Mouse (Mus musculus): ENCODE measurements around the gene Zc3hav1l. TPM values are rescaled to one million over a fixed set of nuclear protein-coding genes. Genes with fewer than 3 reads are reported as not detected.

Gene Zc3hav1l
- polyA plus RNA-seq, 1 experiment from 2014 or later: 13.7 TPM

- no peak for ATAC-seq (ENCODE audit: insufficient number of reproducible peaks, insufficient read depth, low FRiP score, low TSS enrichment, low read depth)
- Histone ChIP-seq H3K36me3 (no peaks in the 10 kb centered on the region), H3K9ac (no peak overlapping the region), H3K27me3 (no peaks in the 10 kb centered on the region), H3K4me1 (0 out of 2 replicates have a peak, but pooled peaks cover 2% of the 10 kb centered on the region), H3K4me3 (no peak overlapping the region), H3K27ac (no peak overlapping the region), H3K4me2 (no peak overlapping the region), H3K9me3 (no peaks in the 10 kb centered on the region)
- WGBS: 67% methylated on average over 5 of the region's 5 CpGs
Observed at GRCm38 (mm10) chr6:38263393-38264159, 35.5 kb downstream of the Zc3hav1l start.

GRCm38 (mm10) chr6:38261877-38262276 is 37.2 kb downstream of the Zc3hav1l start:
- Histone ChIP-seq H3K27me3 (no peaks in the 10 kb centered on the region), H3K36me3 (no peaks in the 10 kb centered on the region), H3K27ac (no peak overlapping the region), H3K4me3 (no peak overlapping the region), H3K9me3 (no peaks in the 10 kb centered on the region), H3K4me1 (0 out of 2 replicates have a peak, but pooled peaks cover 2% of the 10 kb centered on the region), H3K9ac (no peak overlapping the region), H3K4me2 (no peak overlapping the region)
- 61% methylated on average over 4 of the region's 4 CpGs for WGBS
- no peak for ATAC-seq (ENCODE audit: insufficient number of reproducible peaks, insufficient read depth, low FRiP score, low TSS enrichment, low read depth)

- H3K9ac ChIP-seq: no peak overlapping the region
- H3K4me2 ChIP-seq: no peak overlapping the region
- no peaks in the 10 kb centered on the region for H3K9me3 ChIP-seq
- no peak overlapping the region for H3K4me3 ChIP-seq
- peaks cover 7% of the 10 kb centered on the region for H3K4me1 ChIP-seq
- WGBS: 94% methylated on average over 8 of the region's 8 CpGs
- ATAC-seq (ENCODE audit: insufficient number of reproducible peaks, insufficient read depth, low FRiP score, low TSS enrichment, low read depth): no peak
- H3K27me3 ChIP-seq: no peaks in the 10 kb centered on the region
- H3K27ac ChIP-seq: no peak overlapping the region
- no peaks in the 10 kb centered on the region for H3K36me3 ChIP-seq
Observed at GRCm38 (mm10) chr6:38257506-38257905, 41.6 kb downstream of the Zc3hav1l start.

GRCm38 (mm10) chr6:38256793-38257192 is 42.3 kb downstream of the Zc3hav1l start:
- WGBS: 94% methylated on average over 4 of the region's 4 CpGs

GRCm38 (mm10) chr6:38255794-38256193 is 43.3 kb downstream of the Zc3hav1l start:
- Histone ChIP-seq H3K9ac (no peak overlapping the region), H3K36me3 (no peaks in the 10 kb centered on the region), H3K4me2 (no peak overlapping the region), H3K27me3 (no peaks in the 10 kb centered on the region), H3K27ac (no peak overlapping the region), H3K4me3 (no peak overlapping the region), H3K9me3 (no peaks in the 10 kb centered on the region), H3K4me1 (peaks cover 22% of the 10 kb centered on the region)
- ATAC-seq (ENCODE audit: insufficient number of reproducible peaks, insufficient read depth, low FRiP score, low TSS enrichment, low read depth): no peak
- WGBS: 48% methylated on average over 2 of the region's 2 CpGs

More at GRCm38 (mm10) chr6:38256793-38257192, 42.3 kb downstream of the Zc3hav1l start:
- Histone ChIP-seq H3K4me1 (peaks cover 14% of the 10 kb centered on the region), H3K36me3 (no peaks in the 10 kb centered on the region), H3K4me3 (no peak overlapping the region), H3K27me3 (no peaks in the 10 kb centered on the region), H3K27ac (no peak overlapping the region), H3K4me2 (no peak overlapping the region), H3K9me3 (no peaks in the 10 kb centered on the region), H3K9ac (no peak overlapping the region)
- ATAC-seq (ENCODE audit: insufficient number of reproducible peaks, insufficient read depth, low FRiP score, low TSS enrichment, low read depth): no peak

GRCm38 (mm10) chr6:38253736-38254641 is 45.1 kb downstream of the Zc3hav1l start, which contains the start of gene D630045J12Rik:
Gene D630045J12Rik, minus strand, starts transcription at chr6:38254009.
- peak within 1 kb of the TSS; percentile 90 for H3K4me3 ChIP-seq
- H3K27ac ChIP-seq: peak within 1 kb of the TSS; percentile 89
- H3K4me2 ChIP-seq: peak within 1 kb of the TSS; percentile 74
- 1% methylated on average over 78 of the region's 118 CpGs for WGBS
- peaks cover 24% of the 10 kb centered on the region for H3K4me1 ChIP-seq
- no peaks in the 10 kb centered on the region for H3K9me3 ChIP-seq
- H3K27me3 ChIP-seq: no peaks in the 10 kb centered on the region
- no peaks in the 10 kb centered on the region for H3K36me3 ChIP-seq
- peak; percentile 93 for ATAC-seq (ENCODE audit: insufficient number of reproducible peaks, insufficient read depth, low FRiP score, low TSS enrichment, low read depth)
- peak within 1 kb of the TSS; percentile 96 for H3K9ac ChIP-seq

GRCm38 (mm10) chr6:38252766-38253735 is 46.0 kb downstream of the Zc3hav1l start:
- peak overlapping the region; percentile 74 for H3K4me2 ChIP-seq
- peak overlapping the region; percentile 89 for H3K27ac ChIP-seq
- H3K27me3 ChIP-seq: no peaks in the 10 kb centered on the region
- 5% methylated on average over 19 of the region's 19 CpGs for WGBS
- no peaks in the 10 kb centered on the region for H3K36me3 ChIP-seq
- H3K4me3 ChIP-seq: peak overlapping the region; percentile 90
- H3K4me1 ChIP-seq: peaks cover 30% of the 10 kb centered on the region
- no peak for ATAC-seq (ENCODE audit: insufficient number of reproducible peaks, insufficient read depth, low FRiP score, low TSS enrichment, low read depth)
- H3K9ac ChIP-seq: peak overlapping the region; percentile 96
- H3K9me3 ChIP-seq: no peaks in the 10 kb centered on the region

- Histone ChIP-seq H3K9ac (peak overlapping the region; percentile 96), H3K9me3 (no peaks in the 10 kb centered on the region), H3K4me1 (peaks cover 36% of the 10 kb centered on the region), H3K4me3 (peak overlapping the region; percentile 90), H3K27me3 (no peaks in the 10 kb centered on the region), H3K36me3 (no peaks in the 10 kb centered on the region), H3K4me2 (peak overlapping the region; percentile 74), H3K27ac (no peak overlapping the region)
- no peak for ATAC-seq (ENCODE audit: insufficient number of reproducible peaks, insufficient read depth, low FRiP score, low TSS enrichment, low read depth)
- 42% methylated on average over 10 of the region's 10 CpGs for WGBS
Observed at GRCm38 (mm10) chr6:38252139-38252538, 46.9 kb downstream of the Zc3hav1l start.

GRCm38 (mm10) chr6:38251464-38251863 is 47.6 kb downstream of the Zc3hav1l start:
- no peaks in the 10 kb centered on the region for H3K27me3 ChIP-seq
- 48% methylated on average over 4 of the region's 4 CpGs for WGBS
- H3K27ac ChIP-seq: no peak overlapping the region
- peak overlapping the region; percentile 96; the same call in 1 of the 2 replicates for H3K9ac ChIP-seq
- ATAC-seq (ENCODE audit: insufficient number of reproducible peaks, insufficient read depth, low FRiP score, low TSS enrichment, low read depth): no peak
- peak overlapping the region; percentile 74 for H3K4me2 ChIP-seq
- H3K4me1 ChIP-seq: peaks cover 36% of the 10 kb centered on the region
- H3K36me3 ChIP-seq: no peaks in the 10 kb centered on the region
- H3K9me3 ChIP-seq: no peaks in the 10 kb centered on the region
- no peak overlapping the region for H3K4me3 ChIP-seq

GRCm38 (mm10) chr6:38247362-38247761 is 51.7 kb downstream of the Zc3hav1l start:
- peaks cover 52% of the 10 kb centered on the region for H3K4me1 ChIP-seq
- ATAC-seq (ENCODE audit: insufficient number of reproducible peaks, insufficient read depth, low FRiP score, low TSS enrichment, low read depth): no peak
- no peak overlapping the region for H3K4me3 ChIP-seq

More at GRCm38 (mm10) chr6:38247362-38247761, 51.7 kb downstream of the Zc3hav1l start:
- Histone ChIP-seq H3K36me3 (no peaks in the 10 kb centered on the region), H3K4me2 (no peak overlapping the region), H3K9ac (no peak overlapping the region), H3K9me3 (no peaks in the 10 kb centered on the region), H3K27me3 (no peaks in the 10 kb centered on the region), H3K27ac (no peak overlapping the region)
- WGBS: 79% methylated on average over 4 of the region's 4 CpGs

Data from embryonic facial prominence, embryonic 13.5 days (tissue).